Mouse (Mus musculus) cerebellum, adult 9-11 months (tissue): ENCODE data around the gene BC051019.
A peak's percentile ranks its signal among the peaks of the same experiment; 100 is the strongest.

Experiments
- DNase-seq: peaks from one replicate; pipeline ENCODE4 v3.0.0; 2022

Gene BC051019

GRCm38 (mm10) chr7:109707023-109707785 lies 16.4 kb downstream of the BC051019 start:
- DNase-seq, result peak; percentile 66

- DNase-seq, result no peak
Observed at GRCm38 (mm10) chr7:109704461-109704860, 19.2 kb downstream of the BC051019 start.

DNA sequence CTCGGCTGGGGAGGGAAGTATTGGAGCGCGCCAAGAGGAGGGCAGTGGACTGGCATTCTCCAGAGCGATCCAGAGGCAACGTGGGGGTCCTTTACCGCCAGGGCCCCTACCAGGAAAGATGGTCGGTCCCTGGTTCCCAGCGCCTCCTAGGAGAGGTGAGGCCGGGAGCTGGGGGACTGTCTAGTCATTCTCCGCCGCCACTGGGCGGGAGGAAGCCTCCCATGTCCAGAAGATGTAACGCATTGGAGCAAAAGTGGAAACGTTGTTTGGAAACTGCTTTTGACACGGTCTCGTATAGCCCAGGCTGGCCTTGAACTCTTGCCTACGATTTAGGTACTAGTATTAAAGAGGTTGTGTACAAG lies 19.7 kb downstream of the BC051019 start:
- no peak for DNase-seq

DNA sequence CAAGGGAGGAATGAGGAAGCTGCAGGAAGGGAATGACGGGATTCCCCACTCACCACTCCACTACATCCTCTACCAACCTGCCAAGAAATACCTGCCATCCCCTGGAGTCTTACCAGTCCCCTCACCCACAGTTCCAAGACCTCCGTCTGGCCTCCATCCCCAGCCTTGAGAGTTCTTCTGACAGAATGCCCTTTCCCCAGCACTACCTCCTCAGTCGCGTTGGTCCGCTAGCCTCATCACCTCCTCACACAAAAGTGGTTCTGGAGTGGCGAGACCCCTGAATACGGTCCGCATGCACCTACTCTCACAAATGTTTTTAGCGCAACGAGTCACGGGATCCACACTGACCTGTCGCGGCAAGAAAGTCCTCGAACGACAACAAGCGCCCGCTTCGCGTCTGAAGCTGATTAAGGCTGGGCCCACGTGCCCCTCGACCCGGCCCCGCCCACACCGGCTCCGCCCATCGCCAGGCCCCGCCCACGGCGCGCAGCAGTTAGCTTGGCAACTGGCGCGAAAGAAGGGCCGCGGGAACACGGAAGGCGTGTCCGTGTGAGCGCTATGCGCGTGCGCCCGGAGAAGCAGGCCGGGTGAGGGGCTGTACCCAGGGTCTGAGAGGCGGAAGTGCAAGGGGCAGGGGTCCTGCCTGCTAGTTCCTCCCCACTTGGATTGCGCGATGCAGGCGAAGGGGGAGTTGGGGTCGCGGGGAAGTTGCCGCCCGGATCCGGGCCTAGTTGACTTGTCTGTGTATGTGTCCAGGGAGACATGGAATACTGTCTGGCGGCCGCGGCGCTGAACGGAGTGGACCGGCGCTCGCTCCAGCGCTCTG lies 20.2 kb downstream of the BC051019 start, which contains the start of the genes St5 and Akip1:
TSS of gene St5 (minus strand) at position 416 of the 826 bp plus-strand sequence.
TSS of gene Akip1 (plus strand) at position 501 of the 826 bp plus-strand sequence.
- DNase-seq, result peak; percentile 88

DNA sequence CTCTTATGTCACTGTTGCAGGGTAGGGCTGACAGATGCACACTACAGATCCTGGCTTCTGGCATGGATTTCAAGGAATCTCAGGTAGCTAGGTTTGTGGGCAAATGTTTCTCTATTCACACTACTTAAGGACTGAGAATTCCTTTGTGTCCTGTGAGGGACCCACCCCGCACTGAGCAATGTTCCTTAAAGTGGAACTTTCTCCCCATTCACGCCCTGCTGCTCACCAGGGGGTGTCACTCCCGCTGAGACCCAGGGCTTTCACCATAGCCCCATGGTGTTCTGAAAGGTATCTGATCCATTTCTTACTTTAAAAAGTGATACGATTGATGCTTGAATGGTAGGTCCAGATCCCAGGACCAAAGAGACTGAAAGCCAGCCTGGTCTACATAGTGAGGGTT lies 20.9 kb downstream of the BC051019 start:
- DNase-seq, result peak; percentile 19

DNA sequence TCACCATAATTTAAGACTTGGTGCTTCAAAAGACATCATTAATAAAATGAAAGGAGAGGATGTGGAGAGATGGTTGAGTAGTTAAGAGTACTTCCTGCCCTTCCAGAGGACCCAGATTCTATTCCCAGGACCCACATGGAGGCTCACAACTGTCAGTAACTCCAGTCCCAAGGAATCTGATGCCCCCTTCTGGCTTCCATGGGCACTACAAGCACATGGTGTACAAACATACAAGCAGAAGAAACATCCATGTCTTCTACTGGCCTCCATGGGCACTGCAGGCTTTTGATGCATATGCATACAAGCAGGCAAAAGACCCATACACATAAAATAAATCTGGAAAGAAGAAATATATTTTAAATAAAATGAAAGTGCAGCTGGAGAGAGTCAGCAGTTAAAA lies 23.4 kb downstream of the BC051019 start:
- DNase-seq, result no peak

DNA sequence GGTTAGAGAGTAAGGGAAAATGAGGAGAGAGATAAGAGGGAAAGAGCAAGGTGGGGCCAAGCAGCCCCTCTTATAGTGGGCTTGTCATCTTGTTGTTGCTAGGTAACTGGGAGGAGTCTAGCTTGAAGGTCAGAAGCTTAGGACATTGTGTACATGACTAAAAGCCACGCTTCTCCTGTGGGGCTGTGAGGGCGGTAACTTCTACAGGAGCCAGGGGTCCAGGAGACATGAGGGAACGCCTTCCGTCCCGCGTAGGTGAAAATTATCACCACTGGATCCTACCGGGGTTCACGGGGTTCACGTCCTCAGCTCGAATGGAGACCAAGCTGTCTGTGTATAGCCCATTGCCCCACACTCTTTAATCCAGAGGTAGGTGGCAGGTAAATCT lies 28.3 kb downstream of the BC051019 start:
- DNase-seq, result no peak

GRCm38 (mm10) chr7:109694576-109695338 lies 28.9 kb downstream of the BC051019 start:
- no peak for DNase-seq

DNA sequence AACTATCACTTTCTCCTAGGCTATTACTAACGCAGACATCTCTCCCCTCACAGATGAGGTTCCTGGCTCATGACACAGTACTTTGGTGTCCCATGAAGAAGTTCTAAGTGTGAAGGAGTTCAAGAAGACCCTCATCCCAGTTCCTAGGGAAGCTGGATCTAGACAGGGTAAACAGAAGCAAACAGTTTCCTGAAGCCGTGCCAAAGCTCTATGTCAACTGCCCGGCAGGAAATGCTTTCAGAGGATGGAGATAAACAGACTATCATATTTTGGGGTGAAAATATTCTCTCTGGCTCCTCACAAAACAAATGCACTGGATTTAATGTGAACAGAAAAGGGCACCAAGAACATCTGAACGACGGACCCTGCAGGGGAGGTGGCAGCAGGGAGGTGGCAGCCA lies 32.7 kb downstream of the BC051019 start:
- DNase-seq, result no peak

DNA sequence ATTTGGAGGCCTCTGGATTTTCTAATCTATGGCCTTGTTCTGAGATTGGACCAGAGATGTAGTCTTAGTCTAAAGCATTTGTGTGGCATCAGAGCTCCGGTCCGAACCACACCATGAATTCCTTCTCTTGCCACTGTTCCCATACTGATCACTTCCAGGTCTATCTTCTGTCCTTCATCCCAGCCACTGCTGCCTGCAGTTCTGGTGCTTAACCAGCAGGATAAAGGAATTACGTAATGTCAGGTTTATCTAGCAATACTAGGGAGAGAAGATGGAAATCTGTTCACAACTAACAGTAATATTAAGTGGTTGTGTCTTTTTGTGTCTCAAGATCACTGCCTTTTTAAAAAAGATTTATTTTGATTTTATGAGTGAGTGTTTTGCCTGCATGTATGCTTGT lies 33.5 kb downstream of the BC051019 start:
- DNase-seq, result no peak

GRCm38 (mm10) chr7:109686585-109687128 lies 37.0 kb downstream of the BC051019 start:
- DNase-seq, result no peak

DNA sequence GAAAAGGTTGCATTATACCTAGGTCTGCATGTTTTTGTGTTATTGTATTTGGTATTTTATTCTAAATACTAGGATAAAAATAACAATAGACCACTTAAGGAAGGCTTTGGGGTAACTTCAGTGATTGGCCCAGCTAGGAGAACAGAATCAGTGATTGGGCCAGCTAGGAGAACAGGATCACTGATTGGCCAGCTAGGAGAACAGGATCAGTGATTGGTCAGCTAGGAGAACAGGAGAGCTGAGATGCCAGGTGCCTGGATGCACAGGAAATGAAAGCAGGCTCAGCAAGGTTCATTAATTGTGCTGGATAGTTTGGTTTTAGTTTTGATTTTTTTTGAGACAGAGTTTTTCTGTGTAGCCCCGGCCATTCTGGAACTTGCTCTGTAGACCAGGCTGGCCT lies 42.8 kb downstream of the BC051019 start:
- no peak for DNase-seq

- no peak for DNase-seq
Observed at GRCm38 (mm10) chr7:109680284-109680683, 43.4 kb downstream of the BC051019 start.

DNA sequence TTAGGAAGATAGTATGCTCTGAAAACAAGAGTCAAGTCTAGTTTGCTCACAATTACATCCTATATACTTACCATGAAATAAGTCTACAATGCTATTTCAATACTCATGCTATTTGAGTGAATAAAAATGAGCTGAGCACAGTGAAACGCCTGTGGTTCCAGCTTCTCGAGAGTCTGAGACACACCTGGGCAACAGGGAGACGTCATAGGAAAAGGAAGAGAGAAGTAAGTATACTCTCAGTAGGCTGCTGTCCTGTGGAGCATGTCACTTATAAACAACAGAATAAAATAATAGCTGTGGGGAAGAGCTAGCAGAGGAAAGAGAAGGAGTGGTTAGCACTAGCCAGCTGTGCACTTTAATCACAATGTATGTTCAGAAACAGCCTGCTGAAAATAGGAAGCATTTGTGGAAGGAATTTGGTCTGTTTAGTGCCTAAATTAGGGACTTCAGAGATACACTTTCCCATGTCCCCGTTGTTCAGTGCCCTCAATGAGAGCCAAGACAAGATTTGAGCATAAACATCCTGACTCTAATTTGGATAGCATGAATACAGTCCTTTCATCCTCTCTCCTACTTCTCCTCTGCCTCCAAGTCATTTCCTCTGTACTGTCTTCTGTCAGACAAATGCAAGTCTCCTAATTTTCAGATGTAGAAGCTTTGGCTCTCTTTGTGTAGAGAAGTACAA lies 48.6 kb downstream of the BC051019 start:
- no peak for DNase-seq

GRCm38 (mm10) chr7:109671581-109672471 lies 51.8 kb downstream of the BC051019 start:
- DNase-seq, result peak; percentile 69

GRCm38 (mm10) chr7:109669426-109670170 lies 54.1 kb downstream of the BC051019 start:
- no peak for DNase-seq

DNA sequence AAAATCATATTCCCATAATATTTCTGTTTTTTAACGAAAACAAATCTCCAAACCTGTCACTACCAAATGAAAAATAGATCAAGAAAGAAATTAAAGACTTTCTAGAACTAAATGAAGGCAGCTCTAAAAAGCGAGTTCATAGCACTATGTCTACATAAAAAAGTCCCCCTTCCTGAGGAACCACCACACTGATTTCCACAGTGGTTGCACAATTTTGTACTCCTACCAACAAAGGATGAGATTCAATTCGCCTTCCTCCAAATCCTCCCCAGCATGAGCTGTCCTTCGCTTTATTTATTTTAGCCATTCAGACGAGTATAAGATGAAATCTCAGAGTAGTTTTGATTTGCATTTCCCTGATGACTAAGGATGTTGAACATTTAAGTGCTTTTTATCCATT lies 57.0 kb downstream of the BC051019 start:
- no peak for DNase-seq

GRCm38 (mm10) chr7:109662626-109663025 lies 61.0 kb downstream of the BC051019 start:
- DNase-seq, result no peak
